Mouse (Mus musculus) ZHBTc4 (cell line): ENCODE measurements at regions not wholly inside any gene's neighbourhood (a gene's known extent, or its start where the extent isn't known, plus 50 kb on each side); places are given as distances from the start of the nearest gene placed in this dataset.

ENCODE experiments used
- DNase-seq: peaks from one replicate; pipeline ENCODE4 v3.0.0-alpha.2; 2011; ENCODE audit warnings: low read depth, low spot score

DNA sequence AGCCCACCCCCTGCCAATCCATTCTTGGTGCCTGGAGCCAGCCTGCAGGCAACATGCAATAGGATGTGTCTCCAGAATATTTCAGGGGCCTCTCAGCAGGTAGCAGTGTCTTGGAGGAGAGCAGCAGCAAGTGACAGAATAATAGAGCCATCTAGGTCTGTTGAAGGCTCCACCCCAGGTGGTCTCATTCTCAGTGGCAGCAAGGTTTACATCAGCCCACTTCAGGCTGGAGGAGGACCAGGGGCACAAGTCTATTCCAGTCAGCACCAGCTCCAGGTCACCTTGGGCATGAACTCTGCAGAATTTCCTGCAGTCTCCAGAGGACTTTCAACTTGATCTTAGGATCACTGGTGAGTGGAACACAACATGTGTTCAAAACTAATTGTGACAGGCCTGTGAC, 1201.0 kb upstream of the Cox7c start:
- peak; percentile 56 for DNase-seq
